Mouse (Mus musculus): ENCODE measurements at regions not wholly inside any gene's neighbourhood (a gene's known extent, or its start where the extent isn't known, plus 50 kb on each side); places are given as distances from the start of the nearest gene placed in this dataset.

- no peak for TF ChIP-seq POLR2A (IDR thresholded peaks at IDR 0.05; ENCODE audit: low read depth, low read length)
- TF ChIP-seq CTCF (IDR thresholded peaks at IDR 0.05; ENCODE audit: borderline replicate concordance, insufficient read depth, low read length), result no peak
- H3K27ac ChIP-seq (ENCODE audit: insufficient read depth, low read length), result no peak overlapping the region
- H3K4me1 ChIP-seq (ENCODE audit: control insufficient read depth, insufficient read depth, low read length), result peaks cover under 1% of the 10 kb centered on the region
- H3K4me3 ChIP-seq (ENCODE audit: insufficient read depth, low read length), result no peak overlapping the region
These were observed 225.9 kb upstream of the Lyplal1 start for GRCm38 (mm10) chr1:186342931-186343506.

GRCm38 (mm10) chr1:186342391-186342790 is 225.3 kb upstream of the Lyplal1 start:
- no peak for TF ChIP-seq CTCF (IDR thresholded peaks at IDR 0.05; ENCODE audit: borderline replicate concordance, insufficient read depth, low read length)
- no peak for TF ChIP-seq POLR2A (IDR thresholded peaks at IDR 0.05; ENCODE audit: low read depth, low read length)
- Histone ChIP-seq H3K27ac (ENCODE audit: insufficient read depth, low read length) (no peak overlapping the region), H3K4me1 (ENCODE audit: control insufficient read depth, insufficient read depth, low read length) (no peaks in the 10 kb centered on the region), H3K4me3 (ENCODE audit: insufficient read depth, low read length) (no peak overlapping the region)

- H3K4me1 ChIP-seq (ENCODE audit: control insufficient read depth, insufficient read depth, low read length), result no peaks in the 10 kb centered on the region
- no peak overlapping the region for H3K27ac ChIP-seq (ENCODE audit: insufficient read depth, low read length)
- no peak for TF ChIP-seq CTCF (IDR thresholded peaks at IDR 0.05; ENCODE audit: borderline replicate concordance, insufficient read depth, low read length)
- no peak for TF ChIP-seq POLR2A (IDR thresholded peaks at IDR 0.05; ENCODE audit: low read depth, low read length)
- H3K4me3 ChIP-seq (ENCODE audit: insufficient read depth, low read length), result no peak overlapping the region
These were observed 224.8 kb upstream of the Lyplal1 start for GRCm38 (mm10) chr1:186341878-186342277.

GRCm38 (mm10) chr1:186340701-186341100 is 223.6 kb upstream of the Lyplal1 start:
- H3K4me3 ChIP-seq (ENCODE audit: insufficient read depth, low read length), result no peak overlapping the region
- TF ChIP-seq CTCF (IDR thresholded peaks at IDR 0.05; ENCODE audit: borderline replicate concordance, insufficient read depth, low read length), result no peak
- no peak for TF ChIP-seq POLR2A (IDR thresholded peaks at IDR 0.05; ENCODE audit: low read depth, low read length)
- H3K4me1 ChIP-seq (ENCODE audit: control insufficient read depth, insufficient read depth, low read length), result no peaks in the 10 kb centered on the region
- no peak overlapping the region for H3K27ac ChIP-seq (ENCODE audit: insufficient read depth, low read length)

- no peak for TF ChIP-seq CTCF (IDR thresholded peaks at IDR 0.05; ENCODE audit: borderline replicate concordance, insufficient read depth, low read length)
- no peak for TF ChIP-seq POLR2A (IDR thresholded peaks at IDR 0.05; ENCODE audit: low read depth, low read length)
- H3K4me3 ChIP-seq (ENCODE audit: insufficient read depth, low read length), result no peak overlapping the region
These were observed 200.2 kb upstream of the Lyplal1 start for GRCm38 (mm10) chr1:186317285-186317684.

GRCm38 (mm10) chr1:186314180-186314579 is 197.1 kb upstream of the Lyplal1 start:
- Histone ChIP-seq H3K4me1 (ENCODE audit: control insufficient read depth, insufficient read depth, low read length) (no peaks in the 10 kb centered on the region), H3K4me3 (ENCODE audit: insufficient read depth, low read length) (no peak overlapping the region), H3K27ac (ENCODE audit: insufficient read depth, low read length) (no peak overlapping the region)
- TF ChIP-seq CTCF (IDR thresholded peaks at IDR 0.05; ENCODE audit: borderline replicate concordance, insufficient read depth, low read length) (no peak), POLR2A (IDR thresholded peaks at IDR 0.05; ENCODE audit: low read depth, low read length) (no peak)

More at GRCm38 (mm10) chr1:186317285-186317684, 200.2 kb upstream of the Lyplal1 start:
- Histone ChIP-seq H3K27ac (ENCODE audit: insufficient read depth, low read length) (no peak overlapping the region), H3K4me1 (ENCODE audit: control insufficient read depth, insufficient read depth, low read length) (no peaks in the 10 kb centered on the region)

GRCm38 (mm10) chr1:186312698-186313097 is 195.6 kb upstream of the Lyplal1 start:
- H3K4me3 ChIP-seq (ENCODE audit: insufficient read depth, low read length), result no peak overlapping the region
- H3K4me1 ChIP-seq (ENCODE audit: control insufficient read depth, insufficient read depth, low read length), result no peaks in the 10 kb centered on the region
- H3K27ac ChIP-seq (ENCODE audit: insufficient read depth, low read length), result no peak overlapping the region
- TF ChIP-seq POLR2A (IDR thresholded peaks at IDR 0.05; ENCODE audit: low read depth, low read length), result no peak
- TF ChIP-seq CTCF (IDR thresholded peaks at IDR 0.05; ENCODE audit: borderline replicate concordance, insufficient read depth, low read length), result no peak

GRCm38 (mm10) chr1:186312008-186312407 is 194.9 kb upstream of the Lyplal1 start:
- TF ChIP-seq POLR2A (IDR thresholded peaks at IDR 0.05; ENCODE audit: low read depth, low read length) (no peak), CTCF (IDR thresholded peaks at IDR 0.05; ENCODE audit: borderline replicate concordance, insufficient read depth, low read length) (no peak)
- Histone ChIP-seq H3K4me3 (ENCODE audit: insufficient read depth, low read length) (no peak overlapping the region), H3K27ac (ENCODE audit: insufficient read depth, low read length) (no peak overlapping the region), H3K4me1 (ENCODE audit: control insufficient read depth, insufficient read depth, low read length) (no peaks in the 10 kb centered on the region)

GRCm38 (mm10) chr1:186307627-186308026 is 190.5 kb upstream of the Lyplal1 start:
- Histone ChIP-seq H3K4me1 (ENCODE audit: control insufficient read depth, insufficient read depth, low read length) (no peaks in the 10 kb centered on the region), H3K4me3 (ENCODE audit: insufficient read depth, low read length) (no peak overlapping the region), H3K27ac (ENCODE audit: insufficient read depth, low read length) (no peak overlapping the region)
- TF ChIP-seq POLR2A (IDR thresholded peaks at IDR 0.05; ENCODE audit: low read depth, low read length), result no peak
- no peak for TF ChIP-seq CTCF (IDR thresholded peaks at IDR 0.05; ENCODE audit: borderline replicate concordance, insufficient read depth, low read length)

GRCm38 (mm10) chr1:186297464-186297863 is 180.4 kb upstream of the Lyplal1 start:
- Histone ChIP-seq H3K27ac (ENCODE audit: insufficient read depth, low read length) (no peak overlapping the region), H3K4me3 (ENCODE audit: insufficient read depth, low read length) (no peak overlapping the region), H3K4me1 (ENCODE audit: control insufficient read depth, insufficient read depth, low read length) (no peaks in the 10 kb centered on the region)
- TF ChIP-seq POLR2A (IDR thresholded peaks at IDR 0.05; ENCODE audit: low read depth, low read length), result no peak
- no peak for TF ChIP-seq CTCF (IDR thresholded peaks at IDR 0.05; ENCODE audit: borderline replicate concordance, insufficient read depth, low read length)

Data from embryonic fibroblast, embryonic 13.5 days (primary cell).